Mouse (Mus musculus): Measurements from ENCODE around the gene L2hgdh.

- TF ChIP-seq CTCF (IDR thresholded peaks at IDR 0.05; ENCODE audit: borderline replicate concordance, extremely low read depth, insufficient read depth, insufficient read length): no peak
- TF ChIP-seq POLR2A (IDR thresholded peaks at IDR 0.05; ENCODE audit: borderline replicate concordance, extremely low read depth, insufficient read depth, insufficient read length, poor library complexity, severe bottlenecking): no peak
Observed at GRCm38 (mm10) chr12:69732221-69732620, 7.5 kb upstream of the L2hgdh start.

All from brain, embryonic 14.5 days (tissue).